Mouse (Mus musculus): Measurements from ENCODE around the gene Mrpl43. TPM values are rescaled to one million over a fixed set of nuclear protein-coding genes. Genes with fewer than 3 reads are reported as not detected.

Gene Mrpl43
- total and polyA plus RNA-seq, 2 experiments from 2014 or later = 76.4 to 83.7 TPM

- Histone ChIP-seq H3K4me3 (ENCODE audit: low read depth, low read length) (peak overlapping the region; percentile 73), H3K9ac (replicated peaks; ENCODE audit: low read depth, low read length) (peak overlapping the region; percentile 94), H3K27me3 (ENCODE audit: control insufficient read depth, insufficient read depth, low read length) (no peaks in the 10 kb centered on the region), H3K36me3 (replicated peaks; ENCODE audit: control insufficient read depth, insufficient read depth, low read length) (peaks cover 9% of the 10 kb centered on the region; the same call in 1 of the 2 replicates), H3K9me3 (replicated peaks; ENCODE audit: control insufficient read depth, low read length) (no peaks in the 10 kb centered on the region), H3K27ac (ENCODE audit: low read depth) (peak overlapping the region; percentile 97), H3K4me2 (ENCODE audit: low read depth, low read length) (peak overlapping the region; percentile 91), H3K4me1 (ENCODE audit: control insufficient read depth, insufficient read depth) (peaks cover 24% of the 10 kb centered on the region)
- under 1% methylated on average over 17 of the region's 18 CpGs for WGBS
- peak; percentile 47 for ATAC-seq (ENCODE audit: insufficient read depth, low read depth)
- TF ChIP-seq CTCF (IDR thresholded peaks at IDR 0.05; ENCODE audit: low read depth) (no peak), EP300 (IDR thresholded peaks at IDR 0.05; ENCODE audit: low read depth) (no peak)
- peak; percentile 89 for DNase-seq (ENCODE audit: low spot score)
Measured at GRCm38 (mm10) chr19:45016341-45017215, 10.3 kb upstream of the Mrpl43 start.

DNA sequence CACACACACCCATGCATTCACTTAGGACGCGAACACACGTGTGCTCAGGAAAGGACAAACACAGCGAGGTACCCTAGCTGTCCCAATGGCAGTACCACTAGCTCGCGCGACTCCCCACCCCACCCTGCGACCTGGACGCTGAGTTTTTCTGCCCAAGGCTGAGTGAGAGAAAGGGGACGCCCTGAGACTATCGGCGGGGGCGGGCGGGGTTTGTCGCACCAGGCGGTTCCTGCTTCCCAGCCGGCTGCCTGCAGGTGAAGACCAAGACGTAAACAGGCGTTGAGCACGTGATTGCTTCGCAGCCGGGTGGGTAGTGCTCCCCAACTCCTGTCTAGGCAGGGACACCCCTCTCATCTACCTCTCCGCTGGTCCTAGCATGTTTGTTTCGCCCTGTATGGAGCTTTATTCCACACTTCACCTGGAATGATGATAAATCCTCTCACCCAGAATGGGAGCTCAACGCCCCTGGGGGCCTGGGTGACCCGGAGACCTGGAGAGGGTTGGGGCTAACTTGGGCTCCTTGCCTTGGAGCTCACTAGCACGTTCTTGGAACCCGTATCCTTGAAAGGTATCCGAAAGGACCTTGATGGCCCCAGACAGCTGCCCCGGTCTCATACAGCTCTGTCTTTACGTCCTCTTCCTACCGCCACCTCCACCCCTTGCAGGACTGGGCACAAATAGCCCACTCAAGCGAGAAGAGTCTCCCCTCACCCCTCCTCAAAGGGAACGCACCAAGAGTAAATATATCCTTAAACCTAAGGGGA is 9.5 kb upstream of the Mrpl43 start:
- no peak for TF ChIP-seq EP300 (IDR thresholded peaks at IDR 0.05; ENCODE audit: low read depth)
- TF ChIP-seq CTCF (IDR thresholded peaks at IDR 0.05; ENCODE audit: low read depth) = no peak
- Histone ChIP-seq H3K4me1 (ENCODE audit: control insufficient read depth, insufficient read depth) (peaks cover 15% of the 10 kb centered on the region), H3K9ac (replicated peaks; ENCODE audit: low read depth, low read length) (peak overlapping the region; percentile 94), H3K9me3 (replicated peaks; ENCODE audit: control insufficient read depth, low read length) (no peaks in the 10 kb centered on the region), H3K27me3 (ENCODE audit: control insufficient read depth, insufficient read depth, low read length) (no peaks in the 10 kb centered on the region), H3K4me2 (ENCODE audit: low read depth, low read length) (peak overlapping the region; percentile 91), H3K27ac (ENCODE audit: low read depth) (peak overlapping the region; percentile 97), H3K36me3 (replicated peaks; ENCODE audit: control insufficient read depth, insufficient read depth, low read length) (peaks cover 17% of the 10 kb centered on the region), H3K4me3 (ENCODE audit: low read depth, low read length) (peak overlapping the region; percentile 73)
- ATAC-seq (ENCODE audit: insufficient read depth, low read depth) = no peak
- DNase-seq (ENCODE audit: low spot score) = peak; percentile 45
- under 1% methylated on average over 34 of the region's 34 CpGs for WGBS

DNA sequence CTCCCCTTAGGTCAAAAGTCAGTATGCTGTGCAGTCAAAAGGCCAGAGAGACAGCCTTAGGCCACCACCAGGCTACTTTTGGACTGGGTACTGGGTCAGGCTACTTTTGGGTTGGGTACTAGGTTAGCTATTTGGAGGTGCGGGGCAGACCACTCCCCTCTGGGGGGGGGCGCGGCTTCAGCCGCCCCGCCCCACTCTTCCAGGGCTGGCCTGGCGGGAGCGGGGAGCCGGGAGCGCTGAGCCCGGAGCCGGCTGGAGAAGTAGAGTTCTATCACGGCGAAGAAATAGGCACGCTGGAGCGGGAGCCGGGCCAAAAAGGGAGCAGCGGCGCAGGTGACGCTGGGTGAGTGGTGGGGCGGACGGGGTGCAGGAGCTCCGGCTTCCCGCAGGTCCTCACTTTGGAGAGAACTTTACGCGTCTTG is 8.8 kb upstream of the Mrpl43 start:
- DNase-seq (ENCODE audit: low spot score) (peak; percentile 47), ATAC-seq (ENCODE audit: insufficient read depth, low read depth) (peak; percentile 3; the same call in 1 of the 2 replicates)
- Histone ChIP-seq H3K36me3 (replicated peaks; ENCODE audit: control insufficient read depth, insufficient read depth, low read length) (peaks cover 24% of the 10 kb centered on the region), H3K4me2 (ENCODE audit: low read depth, low read length) (peak overlapping the region; percentile 91), H3K4me1 (ENCODE audit: control insufficient read depth, insufficient read depth) (peaks cover 9% of the 10 kb centered on the region), H3K4me3 (ENCODE audit: low read depth, low read length) (peak overlapping the region; percentile 73), H3K27ac (ENCODE audit: low read depth) (peak overlapping the region; percentile 97), H3K27me3 (ENCODE audit: control insufficient read depth, insufficient read depth, low read length) (no peaks in the 10 kb centered on the region), H3K9me3 (replicated peaks; ENCODE audit: control insufficient read depth, low read length) (no peaks in the 10 kb centered on the region), H3K9ac (replicated peaks; ENCODE audit: low read depth, low read length) (peak overlapping the region; percentile 94)
- WGBS = under 1% methylated on average over 25 of the region's 25 CpGs
- TF ChIP-seq EP300 (IDR thresholded peaks at IDR 0.05; ENCODE audit: low read depth) = no peak
- no peak for TF ChIP-seq CTCF (IDR thresholded peaks at IDR 0.05; ENCODE audit: low read depth)

DNA sequence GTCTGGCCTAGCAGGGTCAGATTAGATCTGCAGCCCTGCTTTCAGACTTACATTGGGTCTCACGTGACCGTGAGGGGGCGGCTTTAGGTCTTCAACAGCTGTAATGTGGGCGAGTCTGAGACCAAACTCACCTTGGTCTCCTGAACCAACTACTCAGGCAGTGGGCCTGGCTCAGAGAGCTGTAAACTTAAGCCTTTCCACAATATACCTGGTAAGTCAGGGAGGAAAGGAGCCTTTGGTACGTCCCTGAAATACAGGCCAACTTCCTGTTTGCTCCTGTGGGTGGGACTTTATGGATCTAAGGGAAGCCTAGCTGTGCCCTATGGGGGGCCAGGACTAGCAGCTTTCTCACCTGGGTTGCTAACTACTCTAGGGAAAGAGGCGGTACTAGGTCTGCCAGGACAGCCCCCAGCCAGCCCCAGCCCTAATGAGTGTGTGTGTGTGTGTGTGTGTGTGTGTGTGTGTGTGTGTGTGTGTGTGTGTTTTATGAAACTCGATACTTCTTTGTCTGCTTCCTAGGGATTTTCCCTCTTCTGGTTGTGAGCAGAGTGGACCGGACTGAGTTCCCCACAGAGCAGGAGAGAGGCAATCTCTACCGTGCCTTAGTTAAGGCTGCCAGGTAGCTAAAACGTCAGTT is 8.2 kb upstream of the Mrpl43 start, which contains the start of gene Lzts2:
Lzts2 (plus strand) TSS at position 80 of the 637 bp plus-strand sequence.
- no peak for ATAC-seq (ENCODE audit: insufficient read depth, low read depth)
- H3K27me3 ChIP-seq (ENCODE audit: control insufficient read depth, insufficient read depth, low read length) = no peaks in the 10 kb centered on the region
- H3K36me3 ChIP-seq (replicated peaks; ENCODE audit: control insufficient read depth, insufficient read depth, low read length) = peaks cover 29% of the 10 kb centered on the region
- peak within 1 kb of the TSS; percentile 94 for H3K9ac ChIP-seq (replicated peaks; ENCODE audit: low read depth, low read length)
- H3K9me3 ChIP-seq (replicated peaks; ENCODE audit: control insufficient read depth, low read length) = no peaks in the 10 kb centered on the region
- TF ChIP-seq CTCF (IDR thresholded peaks at IDR 0.05; ENCODE audit: low read depth) = no peak
- TF ChIP-seq EP300 (IDR thresholded peaks at IDR 0.05; ENCODE audit: low read depth) = no peak
- peaks cover 9% of the 10 kb centered on the region for H3K4me1 ChIP-seq (ENCODE audit: control insufficient read depth, insufficient read depth)
- WGBS = 11% methylated on average over 10 of the region's 10 CpGs
- peak; percentile 17 for DNase-seq (ENCODE audit: low spot score)
- H3K4me3 ChIP-seq (ENCODE audit: low read depth, low read length) = peak within 1 kb of the TSS; percentile 73
- H3K4me2 ChIP-seq (ENCODE audit: low read depth, low read length) = peak within 1 kb of the TSS; percentile 91
- peak within 1 kb of the TSS; percentile 97 for H3K27ac ChIP-seq (ENCODE audit: low read depth)

- no peak overlapping the region for H3K4me3 ChIP-seq (ENCODE audit: low read depth, low read length)
- H3K9ac ChIP-seq (replicated peaks; ENCODE audit: low read depth, low read length) = no peak overlapping the region
- WGBS = 66% methylated on average over 6 of the region's 6 CpGs
Measured at GRCm38 (mm10) chr19:45013581-45014225, 7.5 kb upstream of the Mrpl43 start.

More at GRCm38 (mm10) chr19:45013581-45014225, 7.5 kb upstream of the Mrpl43 start:
- H3K27ac ChIP-seq (ENCODE audit: low read depth) = peak overlapping the region; percentile 97; the same call in 1 of the 2 replicates
- H3K27me3 ChIP-seq (ENCODE audit: control insufficient read depth, insufficient read depth, low read length) = no peaks in the 10 kb centered on the region
- DNase-seq (ENCODE audit: low spot score) (no peak), ATAC-seq (ENCODE audit: insufficient read depth, low read depth) (no peak)
- H3K9me3 ChIP-seq (replicated peaks; ENCODE audit: control insufficient read depth, low read length) = no peaks in the 10 kb centered on the region
- peaks cover 29% of the 10 kb centered on the region for H3K36me3 ChIP-seq (replicated peaks; ENCODE audit: control insufficient read depth, insufficient read depth, low read length)
- no peak overlapping the region for H3K4me2 ChIP-seq (ENCODE audit: low read depth, low read length)
- H3K4me1 ChIP-seq (ENCODE audit: control insufficient read depth, insufficient read depth) = peaks cover 9% of the 10 kb centered on the region
- TF ChIP-seq EP300 (IDR thresholded peaks at IDR 0.05; ENCODE audit: low read depth) = no peak
- TF ChIP-seq CTCF (IDR thresholded peaks at IDR 0.05; ENCODE audit: low read depth) = no peak
